Mouse (Mus musculus) CD8-positive naive resting alpha-beta T cell, adult 57 days (primary cell): ENCODE measurements around the gene Gm14408. TPM values are rescaled to one million over a fixed set of nuclear protein-coding genes. Genes with fewer than 3 reads are reported as not detected.

Experiments used
- total RNA-seq: library from RNA; stranded (reverse); gene quantifications from one replicate; pipeline ENCODE4 v1.2.4, GENCODE M21; 2023

Gene Gm14408
- not detected for total RNA-seq

DNA sequence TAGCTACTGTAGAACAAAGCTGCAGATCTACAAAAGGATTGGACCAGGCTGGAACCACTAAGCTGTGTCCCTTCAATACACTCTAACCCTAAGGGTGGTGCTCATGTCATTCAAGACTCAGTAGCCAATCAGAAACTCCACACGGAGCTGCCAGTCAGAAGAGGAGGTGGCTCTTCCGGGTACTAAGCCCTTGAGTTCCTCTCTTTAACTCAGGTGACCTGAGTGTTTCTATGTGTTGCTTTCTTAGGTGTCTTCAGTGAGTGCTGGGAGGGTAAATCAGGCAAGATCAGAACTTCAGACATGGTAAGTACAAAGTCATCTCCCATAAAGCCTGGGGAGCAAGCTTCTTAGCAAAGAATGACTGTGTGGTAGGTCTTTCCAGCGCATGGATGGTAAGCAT, at the start of gene Gm14408:
TSS of gene Gm14408 (plus strand) at position 301 of the 400 bp plus-strand sequence.

DNA sequence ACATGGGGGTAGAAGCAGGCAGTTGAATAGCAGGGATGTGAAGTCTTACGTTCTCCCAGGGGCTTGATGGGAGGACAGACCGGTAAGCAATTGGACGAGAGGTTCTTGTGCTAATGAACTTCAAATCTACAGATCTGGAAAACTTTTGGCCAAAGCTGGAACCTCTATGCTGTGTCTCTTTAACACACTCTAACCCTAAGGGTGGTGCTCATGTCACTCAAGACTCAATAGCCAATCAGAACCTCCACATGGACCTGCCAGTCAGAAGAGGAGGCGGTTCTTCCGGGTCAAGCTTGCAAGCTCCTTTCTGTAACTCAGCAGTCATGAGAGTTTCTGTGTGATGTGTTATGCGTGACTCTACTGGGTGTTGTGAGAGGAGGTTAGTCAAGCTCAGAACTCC, 32.6 kb upstream of the Gm14408 start, which contains the start of gene Gm14295:
TSS of gene Gm14295 (plus strand) at position 301 of the 400 bp plus-strand sequence.

Other genes with a start within 250 kb of the Gm14408 start
- gene Gm14308, start 194.8 kb upstream of the Gm14408 start, total RNA-seq, result 4.5 TPM
- 6.4 TPM for gene Zfp973, start 160.6 kb upstream of the Gm14408 start, total RNA-seq
- gene Gm14305, start 122.8 kb upstream of the Gm14408 start, total RNA-seq, result not detected
- gene Gm14295, start 32.5 kb upstream of the Gm14408 start, total RNA-seq, result 0.46 TPM
- gene Gm14296, start 96.7 kb downstream of the Gm14408 start, total RNA-seq, result 0.86 TPM
- 1.8 TPM for gene Gm14419, start 169.8 kb downstream of the Gm14408 start, total RNA-seq
- gene Gm14401, start 243.2 kb downstream of the Gm14408 start, total RNA-seq, result not detected